Mouse (Mus musculus) neural tube, embryonic 12.5 days (tissue): Measurements from ENCODE around the gene 2610021A01Rik. TPM values are rescaled to one million over a fixed set of nuclear protein-coding genes. Genes with fewer than 3 reads are reported as not detected.
A peak's percentile ranks its signal among the peaks of the same experiment; 100 is the strongest.
"Not testable (repeated sequence)": the region's sequence is repeated elsewhere in the genome, so short reads cannot be mapped to it uniquely, and the experiment has no call there.

Experiments
- ATAC-seq: fragments of 200-750 bp; cut with Nextera tagmentation; 2 replicates; pipeline ENCODE4 v1.8.0; 2017; ENCODE audit warnings: low read depth, mild to moderate bottlenecking, moderate TSS enrichment, moderate library complexity; ENCODE audit not compliant: low FRiP score
- H3K27ac ChIP-seq: fragments of 300-500 bp; sonication (generic); 2 replicates; pipeline ENCODE4 v1.5.1; 2016
- H3K27me3 ChIP-seq: fragments of 300-500 bp; sonication (generic); replicated peaks from 2 replicates; pipeline ENCODE4 v1.6.1; 2016; ENCODE audit warnings: mild to moderate bottlenecking
- H3K36me3 ChIP-seq: fragments of 300-500 bp; sonication (generic); 2 replicates; pipeline ENCODE4 v1.6.1; 2016; ENCODE audit warnings: mild to moderate bottlenecking
- H3K4me1 ChIP-seq: fragments of 300-500 bp; sonication (generic); 2 replicates; pipeline ENCODE4 v1.6.1; 2016
- H3K4me2 ChIP-seq: fragments of 300-500 bp; sonication (generic); replicated peaks from 2 replicates; pipeline ENCODE4 v1.6.1; 2016; ENCODE audit warnings: mild to moderate bottlenecking
- H3K4me3 ChIP-seq: fragments of 300-500 bp; sonication (generic); 2 replicates; pipeline ENCODE4 v1.5.1; 2016
- H3K9ac ChIP-seq: fragments of 300-500 bp; sonication (generic); 2 replicates; pipeline ENCODE4 v1.6.1; 2016; ENCODE audit warnings: mild to moderate bottlenecking
- H3K9me3 ChIP-seq: fragments of 300-500 bp; sonication (generic); 2 replicates; pipeline ENCODE4 v1.6.1; 2016; ENCODE audit warnings: mild to moderate bottlenecking
- WGBS: fragments of 180-500 bp; shearing (Covaris S2); methylation state at CpG from one replicate; pipeline ENCODE4 v1.1.7; 2016; 5-methylcytosine and 5-hydroxymethylcytosine counted together
- polyA plus RNA-seq: library from polyadenylated mRNA; unstranded; fragments of >200 nt; fragmentation: Nextera tagmentation; extraction: Ambion mirVana; gene quantifications from 2 replicates; pipeline ENCODE4 v1.2.1, GENCODE M21; 2016

The 2610021A01Rik gene
- polyA plus RNA-seq, 1 experiment from 2014 or later: 15.6 TPM

DNA sequence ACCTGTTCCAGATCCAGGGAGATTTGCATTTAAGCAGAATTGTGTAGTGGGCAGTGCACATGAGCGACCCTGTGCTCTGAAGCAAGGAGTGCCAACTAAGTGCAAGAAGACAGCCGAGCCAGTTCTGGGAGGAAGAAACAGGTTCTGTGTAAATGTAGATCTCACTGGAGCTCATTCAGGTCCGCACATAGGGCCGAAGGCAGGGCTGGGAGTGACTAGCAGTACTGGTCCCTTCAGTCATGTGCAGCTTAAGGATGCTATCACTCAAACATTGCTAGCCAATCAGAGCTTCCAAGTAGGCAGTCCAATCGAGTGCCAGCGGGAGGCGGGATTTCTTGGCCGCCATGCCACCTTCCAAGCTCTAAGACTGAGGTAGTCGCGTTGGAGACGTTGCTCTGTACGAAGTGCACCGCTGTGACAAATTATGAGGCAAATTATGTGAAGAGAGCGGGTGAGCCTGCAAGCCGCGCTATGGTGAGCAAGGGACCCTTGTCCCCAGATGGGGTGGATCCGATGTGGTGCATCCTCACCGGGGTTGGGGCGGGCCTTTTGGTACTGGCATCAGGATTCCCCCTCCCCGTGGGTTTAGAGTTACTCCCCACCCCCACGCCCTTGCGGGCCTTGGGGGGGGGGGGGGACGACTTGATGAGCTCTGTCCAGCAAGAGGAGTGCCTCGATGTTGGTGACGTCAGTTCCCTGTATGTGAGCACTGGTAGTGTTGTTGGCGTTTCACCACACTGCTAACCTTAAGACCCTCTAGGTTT is 34.4 kb downstream of the 2610021A01Rik start:
- ATAC-seq: peak; percentile 97
- H3K9ac ChIP-seq: peak overlapping the region; percentile 62
- WGBS: 0% methylated on average over 26 of the region's 26 CpGs
- H3K27ac ChIP-seq: peak overlapping the region; percentile 65
- H3K4me2 ChIP-seq: peak overlapping the region; percentile 63
- peaks cover 32% of the 10 kb centered on the region for H3K36me3 ChIP-seq
- peak overlapping the region; percentile 46 for H3K4me3 ChIP-seq
- no peaks in the 10 kb centered on the region for H3K27me3 ChIP-seq
- peaks cover 14% of the 10 kb centered on the region for H3K9me3 ChIP-seq
- peaks cover 4% of the 10 kb centered on the region for H3K4me1 ChIP-seq

DNA sequence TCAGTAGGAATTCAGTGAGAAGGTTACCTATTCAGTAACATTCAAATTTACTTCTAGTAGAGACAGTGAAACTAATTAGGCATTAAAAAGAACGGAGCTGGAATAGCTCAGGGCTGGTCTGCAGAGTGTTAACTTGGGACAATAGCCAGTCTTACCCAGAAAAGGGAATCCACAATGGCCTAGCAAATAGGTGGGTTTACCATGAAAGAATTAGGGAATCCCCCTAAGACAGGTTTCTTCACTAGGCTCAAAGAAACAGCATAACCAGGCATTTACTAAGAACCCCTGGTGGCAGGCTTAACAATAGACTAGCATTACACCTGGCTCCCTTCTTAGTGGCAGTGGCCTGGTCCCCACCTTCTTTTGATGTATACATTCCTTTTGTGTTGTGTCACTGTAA is 75.3 kb downstream of the 2610021A01Rik start:
- ATAC-seq, H3K36me3 ChIP-seq: not testable (repeated sequence)
- H3K9me3 ChIP-seq: peaks cover 11% of the 10 kb centered on the region

More for the DNA sequence above, 75.3 kb downstream of the 2610021A01Rik start:
- H3K4me3 ChIP-seq, H3K4me2 ChIP-seq, H3K9ac ChIP-seq, H3K27ac ChIP-seq, H3K4me1 ChIP-seq, H3K27me3 ChIP-seq: not testable (repeated sequence)
- WGBS: 73% methylated on average over 1 of the region's 1 CpGs

Other genes starting within 250 kb of the 2610021A01Rik start
- gene AI987944, start 205.9 kb upstream of the 2610021A01Rik start, polyA plus RNA-seq: 7.1 and 7.8 TPM in 2 replicates
- gene Vmn2r57, start 150.5 kb upstream of the 2610021A01Rik start, polyA plus RNA-seq: 0.20 and 0.25 TPM in 2 replicates
- gene Gm20449, start 99.8 kb upstream of the 2610021A01Rik start, polyA plus RNA-seq: 0.06 and 0.10 TPM in 2 replicates
- gene AW146154, start 99.3 kb upstream of the 2610021A01Rik start, polyA plus RNA-seq: 7.0 and 8.0 TPM in 2 replicates
- not detected in 2 replicates for gene Gm6871, start 25.6 kb upstream of the 2610021A01Rik start, polyA plus RNA-seq
- 19.5 and 20.3 TPM in 2 replicates for gene Zfp788, start 34.0 kb downstream of the 2610021A01Rik start, polyA plus RNA-seq